Mouse (Mus musculus): ENCODE data around the gene Phlpp1. TPM values are rescaled to one million over a fixed set of nuclear protein-coding genes. Genes with fewer than 3 reads are reported as not detected.

Phlpp1 gene
- total and polyA plus RNA-seq, 3 experiments: 14.8 to 38.4 (median 20.9) TPM

DNA sequence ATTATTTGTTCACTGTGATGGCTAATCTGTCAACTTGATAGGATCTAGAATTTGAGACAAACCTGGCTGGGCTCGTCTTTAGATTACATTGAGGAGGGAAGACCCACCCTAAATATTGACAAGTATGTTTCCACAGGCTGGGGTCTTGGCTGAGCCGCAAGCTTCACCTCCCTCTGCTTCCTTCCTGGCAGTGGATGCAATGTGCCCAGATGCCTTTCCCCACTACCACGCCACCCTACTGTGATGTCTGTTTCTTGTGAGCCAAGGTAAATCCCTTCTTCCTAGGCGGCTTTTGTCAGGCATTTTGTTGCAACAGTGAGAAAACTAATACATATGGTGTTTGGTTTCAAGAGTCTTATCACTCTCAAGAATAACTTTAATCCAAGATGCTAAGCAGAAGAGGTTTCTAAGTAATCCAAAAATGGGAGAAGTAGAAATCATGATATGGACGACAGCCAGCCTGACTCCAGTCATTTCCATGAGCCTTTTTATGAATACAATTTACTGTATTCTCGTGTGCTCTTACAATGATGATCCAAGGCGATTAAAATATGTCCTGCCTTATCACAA, 68.6 kb downstream of the Phlpp1 start:
- no peak overlapping the region for H3K4me3 ChIP-seq (replicated peaks in 1 of 3; ENCODE audit: low read depth in 2 of 3, low read length in 2 of 3, poor library complexity in 1 of 3)
- H3K27ac ChIP-seq (ENCODE audit: insufficient read depth, low read depth): no peak overlapping the region
- H3K36me3 ChIP-seq (replicated peaks in 1 of 2; ENCODE audit: control insufficient read depth in 1 of 2, insufficient read depth in 1 of 2, low read length in 1 of 2): peaks cover 0 to 34% of the 10 kb centered on the region in 2 experiments
- H3K4me1 ChIP-seq (ENCODE audit: control insufficient read depth in 1 of 2, insufficient read depth in 2 of 2): peaks cover 0 to 58% of the 10 kb centered on the region in 2 experiments; a peak in 3 of 4 replicates
- TF ChIP-seq UBTF (IDR thresholded peaks at IDR 0.05; ENCODE audit: low read depth, low read length) (no peak), MAFK (IDR thresholded peaks at IDR 0.05; ENCODE audit: insufficient replicate concordance, low read length) (no peak), NELFE (IDR thresholded peaks at IDR 0.05; ENCODE audit: low read depth, low read length) (no peak)
- H3K9me3 ChIP-seq (replicated peaks; ENCODE audit: low read length): peaks cover 7% of the 10 kb centered on the region
- H3K9ac ChIP-seq (ENCODE audit: insufficient read depth, low read depth): no peak overlapping the region
- H3K79me2 ChIP-seq (replicated peaks; ENCODE audit: control insufficient read depth, extremely low read depth, insufficient read depth, poor library complexity, severe bottlenecking): peaks cover 10% of the 10 kb centered on the region
- H3K27me3 ChIP-seq (replicated peaks): no peaks in the 10 kb centered on the region
- no peak overlapping the region for H3K4me2 ChIP-seq (ENCODE audit: insufficient read depth, low read depth, poor library complexity, severe bottlenecking)
- dilution Hi-C loops (cut with MboI; ENCODE audit: extremely low pct_ligation_motif_present, extremely low pct_unique_long_range_greater_than_20kb, low sequenced_read_pairs): no loop called here
- in situ Hi-C loops (cut with MboI; ENCODE audit: low pct_ligation_motif_present, low pct_unique_long_range_greater_than_20kb, low sequenced_read_pairs): no loop called here
- DNase-seq (ENCODE audit: extremely low read depth): no peak

DNA sequence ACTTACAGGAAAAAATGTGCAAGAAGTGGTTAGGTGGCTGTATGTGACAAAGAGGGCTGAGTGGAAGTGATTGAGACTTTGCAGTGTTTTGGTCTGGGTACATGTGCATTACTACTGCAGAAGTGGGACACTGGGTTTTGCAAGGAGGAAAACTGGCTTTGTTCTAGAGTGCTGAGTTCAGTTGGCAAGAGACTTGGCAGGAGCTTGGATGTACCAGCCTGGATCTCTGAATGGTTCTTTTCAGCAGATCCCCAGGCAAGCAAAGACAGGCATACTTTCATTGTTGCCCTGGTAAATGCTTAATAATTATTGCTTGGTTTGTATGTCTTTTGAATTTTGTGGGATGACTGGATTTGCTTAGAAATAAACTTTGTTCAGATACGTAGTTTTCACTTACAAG, 69.5 kb downstream of the Phlpp1 start:
- peaks cover 0 to 52% of the 10 kb centered on the region in 2 experiments; a peak in 3 of 4 replicates for H3K4me1 ChIP-seq (ENCODE audit: control insufficient read depth in 1 of 2, insufficient read depth in 2 of 2)
- peaks cover 7% of the 10 kb centered on the region for H3K9me3 ChIP-seq (replicated peaks; ENCODE audit: low read length)
- peaks cover 10% of the 10 kb centered on the region for H3K79me2 ChIP-seq (replicated peaks; ENCODE audit: control insufficient read depth, extremely low read depth, insufficient read depth, poor library complexity, severe bottlenecking)
- no peaks in the 10 kb centered on the region for H3K27me3 ChIP-seq (replicated peaks)
- H3K9ac ChIP-seq (ENCODE audit: insufficient read depth, low read depth): no peak overlapping the region
- dilution Hi-C loops (cut with MboI; ENCODE audit: extremely low pct_ligation_motif_present, extremely low pct_unique_long_range_greater_than_20kb, low sequenced_read_pairs) (no loop called here), in situ Hi-C loops (cut with MboI; ENCODE audit: low pct_ligation_motif_present, low pct_unique_long_range_greater_than_20kb, low sequenced_read_pairs) (no loop called here)
- peaks cover 0 to 32% of the 10 kb centered on the region in 2 experiments for H3K36me3 ChIP-seq (replicated peaks in 1 of 2; ENCODE audit: control insufficient read depth in 1 of 2, insufficient read depth in 1 of 2, low read length in 1 of 2)
- H3K27ac ChIP-seq (ENCODE audit: insufficient read depth, low read depth): no peak overlapping the region
- no peak overlapping the region for H3K4me3 ChIP-seq (replicated peaks in 1 of 3; ENCODE audit: low read depth in 2 of 3, low read length in 2 of 3, poor library complexity in 1 of 3)
- TF ChIP-seq IRF4 (IDR thresholded peaks at IDR 0.05; ENCODE audit: low read depth, low read length) (no peak), CHD2 (IDR thresholded peaks at IDR 0.05; ENCODE audit: low read length) (no peak), ETS1 (conservative IDR thresholded peaks at IDR 0.05; ENCODE audit: low read depth, low read length) (no peak), BHLHE40 (IDR thresholded peaks at IDR 0.05; ENCODE audit: low read depth, low read length) (no peak), MXI1 (IDR thresholded peaks at IDR 0.05; ENCODE audit: low read depth, low read length) (no peak), PAX5 (IDR thresholded peaks at IDR 0.05; ENCODE audit: low read length) (no peak), ZNF384 (IDR thresholded peaks at IDR 0.05; ENCODE audit: low read depth, low read length) (no peak), TCF12 (IDR thresholded peaks at IDR 0.05; ENCODE audit: low read depth, low read length) (no peak), RCOR1 (conservative IDR thresholded peaks at IDR 0.05; ENCODE audit: low read depth, low read length) (no peak)
- no peak overlapping the region for H3K4me2 ChIP-seq (ENCODE audit: insufficient read depth, low read depth, poor library complexity, severe bottlenecking)
- DNase-seq (ENCODE audit: extremely low read depth): no peak

DNA sequence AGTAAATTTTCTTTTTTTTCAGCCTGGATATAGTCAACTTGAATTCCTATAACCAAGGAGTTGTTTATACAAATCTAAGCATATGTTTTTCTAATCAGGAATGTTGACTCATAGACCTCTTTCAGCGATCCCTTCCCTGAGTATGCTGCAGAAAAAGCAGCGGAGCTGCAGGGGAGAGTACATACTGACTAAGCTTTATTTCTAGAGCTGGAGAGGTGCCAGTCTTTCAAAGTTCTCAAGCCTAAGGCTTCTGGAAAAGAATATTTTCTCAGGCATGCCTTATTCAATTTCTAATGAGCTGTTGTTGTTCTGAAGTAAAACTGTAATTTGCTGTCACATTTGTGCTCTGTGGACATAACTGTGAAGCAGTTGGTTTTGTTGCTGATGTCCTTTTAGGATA, 70.6 kb downstream of the Phlpp1 start:
- H3K79me2 ChIP-seq (replicated peaks; ENCODE audit: control insufficient read depth, extremely low read depth, insufficient read depth, poor library complexity, severe bottlenecking): peaks cover 9% of the 10 kb centered on the region
- DNase-seq (ENCODE audit: extremely low read depth): no peak
- no peaks in the 10 kb centered on the region for H3K27me3 ChIP-seq (replicated peaks)
- H3K27ac ChIP-seq (ENCODE audit: insufficient read depth, low read depth): no peak overlapping the region
- peaks cover 0 to 44% of the 10 kb centered on the region in 2 experiments; a peak in 3 of 4 replicates for H3K4me1 ChIP-seq (ENCODE audit: control insufficient read depth in 1 of 2, insufficient read depth in 2 of 2)
- peaks cover under 1 to 31% of the 10 kb centered on the region in 2 experiments for H3K36me3 ChIP-seq (replicated peaks in 1 of 2; ENCODE audit: control insufficient read depth in 1 of 2, insufficient read depth in 1 of 2, low read length in 1 of 2)
- dilution Hi-C loops (cut with MboI; ENCODE audit: extremely low pct_ligation_motif_present, extremely low pct_unique_long_range_greater_than_20kb, low sequenced_read_pairs): no loop called here
- no peak overlapping the region for H3K4me3 ChIP-seq (replicated peaks in 1 of 3; ENCODE audit: low read depth in 2 of 3, low read length in 2 of 3, poor library complexity in 1 of 3)
- peaks cover 8% of the 10 kb centered on the region for H3K9me3 ChIP-seq (replicated peaks; ENCODE audit: low read length)
- no peak overlapping the region for H3K4me2 ChIP-seq (ENCODE audit: insufficient read depth, low read depth, poor library complexity, severe bottlenecking)
- in situ Hi-C loops (cut with MboI; ENCODE audit: low pct_ligation_motif_present, low pct_unique_long_range_greater_than_20kb, low sequenced_read_pairs): no loop called here
- H3K9ac ChIP-seq (ENCODE audit: insufficient read depth, low read depth): no peak overlapping the region
- TF ChIP-seq MAZ (IDR thresholded peaks at IDR 0.05; ENCODE audit: low read depth, low read length): no peak
- TF ChIP-seq USF2 (conservative IDR thresholded peaks at IDR 0.05; ENCODE audit: low read depth, low read length): no peak
- TF ChIP-seq PAX5 (IDR thresholded peaks at IDR 0.05; ENCODE audit: low read length): no peak
- no peak for TF ChIP-seq MYC (IDR thresholded peaks at IDR 0.05; ENCODE audit: low read depth, low read length)
- no peak for TF ChIP-seq HCFC1 (IDR thresholded peaks at IDR 0.05; ENCODE audit: low read depth, low read length)
- no peak for TF ChIP-seq MEF2A (IDR thresholded peaks at IDR 0.05; ENCODE audit: borderline replicate concordance, low read depth, low read length)
- no peak for TF ChIP-seq SIN3A (IDR thresholded peaks at IDR 0.05; ENCODE audit: low read length)
- TF ChIP-seq MAX (IDR thresholded peaks at IDR 0.05; ENCODE audit: low read length): no peak
- no peak for TF ChIP-seq TBP (conservative IDR thresholded peaks at IDR 0.05; ENCODE audit: low read depth, low read length)
- TF ChIP-seq NELFE (IDR thresholded peaks at IDR 0.05; ENCODE audit: low read depth, low read length): no peak
- TF ChIP-seq ZKSCAN1 (IDR thresholded peaks at IDR 0.05; ENCODE audit: borderline replicate concordance, low read depth, low read length): no peak
- no peak for TF ChIP-seq TCF12 (IDR thresholded peaks at IDR 0.05; ENCODE audit: low read depth, low read length)
- no peak for TF ChIP-seq MXI1 (IDR thresholded peaks at IDR 0.05; ENCODE audit: low read depth, low read length)
- no peak for TF ChIP-seq MAFK (IDR thresholded peaks at IDR 0.05; ENCODE audit: insufficient replicate concordance, low read length)
- TF ChIP-seq UBTF (IDR thresholded peaks at IDR 0.05; ENCODE audit: low read depth, low read length): no peak
- TF ChIP-seq E2F4 (IDR thresholded peaks at IDR 0.05; ENCODE audit: insufficient replicate concordance, low read depth, low read length): no peak
- TF ChIP-seq GABPA (IDR thresholded peaks at IDR 0.05; ENCODE audit: insufficient replicate concordance, low read depth, low read length): no peak
- TF ChIP-seq NRF1 (IDR thresholded peaks at IDR 0.05; ENCODE audit: low read depth, low read length): no peak
- TF ChIP-seq BHLHE40 (IDR thresholded peaks at IDR 0.05; ENCODE audit: low read depth, low read length): no peak
- TF ChIP-seq IRF4 (IDR thresholded peaks at IDR 0.05; ENCODE audit: low read depth, low read length): no peak

Measured in CH12.LX (cell line).